Mouse (Mus musculus) neural tube, embryonic 11.5 days (tissue): ENCODE data around the gene Mlec. TPM values are rescaled to one million over a fixed set of nuclear protein-coding genes. Genes with fewer than 3 reads are reported as not detected.

ENCODE experiments used
- ATAC-seq: fragments of 200-750 bp; cut with Nextera tagmentation; 2 replicates; pipeline ENCODE4 v1.8.0; 2017; ENCODE audit warnings: moderate number of reproducible peaks, mild to moderate bottlenecking, moderate TSS enrichment, moderate library complexity; ENCODE audit not compliant: insufficient read depth, low FRiP score, low TSS enrichment
- DNase-seq: peaks from one replicate; pipeline ENCODE4 v3.0.0-alpha.2; 2015; ENCODE audit warnings: low spot score
- H3K27ac ChIP-seq: fragments of 300-500 bp; sonication (generic); 2 replicates; pipeline ENCODE4 v1.5.1; 2014; ENCODE audit warnings: low read depth, mild to moderate bottlenecking, low read length
- H3K27me3 ChIP-seq: fragments of 300-500 bp; sonication (generic); 2 replicates; pipeline ENCODE4 v1.6.1; 2014; ENCODE audit warnings: mild to moderate bottlenecking, low read length, mixed read lengths; ENCODE audit not compliant: control insufficient read depth, insufficient read depth
- H3K36me3 ChIP-seq: fragments of 300-500 bp; sonication (generic); 2 replicates; pipeline ENCODE4 v1.6.1; 2014; ENCODE audit warnings: mild to moderate bottlenecking, low read length, moderate library complexity, mixed read lengths; ENCODE audit not compliant: control insufficient read depth, insufficient read depth
- H3K4me1 ChIP-seq: fragments of 300-500 bp; sonication (generic); 2 replicates; pipeline ENCODE4 v1.6.1; 2014; ENCODE audit warnings: low read length, mixed read lengths; ENCODE audit not compliant: control insufficient read depth, insufficient read depth
- H3K4me2 ChIP-seq: fragments of 300-500 bp; sonication (generic); 2 replicates; pipeline ENCODE4 v1.6.1; 2014; ENCODE audit warnings: low read depth, mild to moderate bottlenecking, moderate library complexity
- H3K4me3 ChIP-seq: fragments of 300-500 bp; sonication (generic); 2 replicates; pipeline ENCODE4 v1.5.1; 2014; ENCODE audit warnings: low read depth, low read length
- H3K9ac ChIP-seq: fragments of 300-500 bp; sonication (generic); 2 replicates; pipeline ENCODE4 v1.6.1; 2014; ENCODE audit warnings: mild to moderate bottlenecking, low read length
- H3K9me3 ChIP-seq: fragments of 300-500 bp; sonication (generic); 2 replicates; pipeline ENCODE4 v1.6.1; 2016; ENCODE audit warnings: low read length; ENCODE audit not compliant: control insufficient read depth
- WGBS: fragments of 180-500 bp; shearing (Covaris S2); extraction: QIAGEN DNeasy Blood & Tissue Kit; methylation state at CpG from one replicate; pipeline ENCODE4 v1.1.7; 2014; 5-methylcytosine and 5-hydroxymethylcytosine counted together
- polyA plus RNA-seq: library from polyadenylated mRNA; unstranded; fragments of >200 nt; fragmentation: Nextera tagmentation; extraction: Ambion mirVana; gene quantifications from 2 replicates; pipeline ENCODE4 v1.2.1, GENCODE M21; 2014

Gene Mlec
- polyA plus RNA-seq, 1 experiment from 2014 or later: 56.9 TPM

- ATAC-seq: no peak
- no peaks in the 10 kb centered on the region for H3K36me3 ChIP-seq
- no peak for DNase-seq
- H3K9me3 ChIP-seq: no peaks in the 10 kb centered on the region
- peak overlapping the region; percentile 81 for H3K9ac ChIP-seq
- peak overlapping the region; percentile 66 for H3K4me3 ChIP-seq
- WGBS: 9% methylated on average over 7 of the region's 7 CpGs
- peaks cover 22% of the 10 kb centered on the region for H3K4me1 ChIP-seq
- H3K27ac ChIP-seq: peak overlapping the region; percentile 75; the same call in 1 of the 2 replicates
- peaks cover 11% of the 10 kb centered on the region for H3K27me3 ChIP-seq
- H3K4me2 ChIP-seq: peak overlapping the region; percentile 100
Observed at GRCm38 (mm10) chr5:115192828-115193195, 34.8 kb upstream of the Mlec start.

DNA sequence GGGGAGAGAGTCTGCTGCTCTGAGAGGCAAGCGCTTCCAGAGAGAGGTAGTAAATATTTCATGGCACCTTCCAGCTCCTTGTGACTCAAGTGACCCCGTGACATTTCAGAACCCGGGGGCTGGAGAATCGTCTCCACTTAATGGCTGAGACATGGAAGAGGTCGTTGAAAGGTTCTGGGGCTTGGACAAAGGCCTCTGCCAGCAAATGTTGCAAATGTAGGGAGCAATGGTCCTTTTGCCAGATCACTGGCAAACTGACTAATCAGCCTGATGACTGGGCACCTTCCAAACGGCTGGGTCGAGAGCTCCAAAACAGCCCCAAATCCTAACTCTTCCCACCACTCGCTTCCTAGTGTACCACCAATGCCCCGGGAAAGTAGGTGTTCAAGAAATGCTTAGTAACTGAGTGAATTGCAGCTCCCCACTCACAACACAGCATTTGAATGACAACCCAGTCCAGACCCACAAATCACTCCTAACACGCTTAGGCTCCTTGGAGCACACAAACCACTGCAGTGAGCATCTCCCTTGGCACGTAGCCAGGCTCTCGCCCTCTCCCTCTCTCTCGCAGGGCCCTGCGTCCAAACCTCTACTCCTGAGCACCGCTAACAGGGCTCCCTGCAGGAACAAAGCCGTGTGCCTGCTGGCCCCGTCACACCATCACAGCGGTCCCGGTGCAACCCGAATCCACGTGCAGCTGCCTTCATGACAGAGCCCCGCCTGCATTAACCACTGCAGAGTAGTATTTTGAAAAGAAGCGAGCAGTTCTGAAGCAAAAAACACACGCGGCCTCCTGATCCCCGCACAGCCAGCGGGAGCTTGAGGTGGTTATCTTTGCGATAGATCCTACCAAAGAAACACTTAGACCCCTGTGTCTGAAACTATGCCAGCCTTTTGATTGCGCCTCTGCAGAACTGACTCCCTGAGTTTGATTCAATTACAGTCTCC is 34.2 kb upstream of the Mlec start:
- H3K4me3 ChIP-seq: peak overlapping the region; percentile 66
- DNase-seq: peak; percentile 54

GRCm38 (mm10) chr5:115190081-115190480 is 32.1 kb upstream of the Mlec start:
- Histone ChIP-seq H3K27ac (no peak overlapping the region), H3K36me3 (no peaks in the 10 kb centered on the region), H3K9ac (no peak overlapping the region), H3K4me3 (no peak overlapping the region), H3K4me1 (peaks cover 30% of the 10 kb centered on the region), H3K27me3 (peaks cover 11% of the 10 kb centered on the region), H3K4me2 (no peak overlapping the region), H3K9me3 (no peaks in the 10 kb centered on the region)
- WGBS: 73% methylated on average over 12 of the region's 12 CpGs
- DNase-seq: no peak
- no peak for ATAC-seq

More for the DNA sequence above, 34.2 kb upstream of the Mlec start:
- peak overlapping the region; percentile 100 for H3K4me2 ChIP-seq
- peaks cover 25% of the 10 kb centered on the region for H3K4me1 ChIP-seq
- peak overlapping the region; percentile 75 for H3K27ac ChIP-seq
- H3K36me3 ChIP-seq: no peaks in the 10 kb centered on the region
- ATAC-seq: no peak
- H3K9me3 ChIP-seq: no peaks in the 10 kb centered on the region
- 5% methylated on average over 29 of the region's 29 CpGs for WGBS
- peak overlapping the region; percentile 49 for H3K9ac ChIP-seq
- peaks cover 11% of the 10 kb centered on the region for H3K27me3 ChIP-seq

GRCm38 (mm10) chr5:115188824-115189223 is 30.8 kb upstream of the Mlec start:
- no peak overlapping the region for H3K27ac ChIP-seq
- H3K4me1 ChIP-seq: peaks cover 31% of the 10 kb centered on the region
- H3K9me3 ChIP-seq: no peaks in the 10 kb centered on the region

DNA sequence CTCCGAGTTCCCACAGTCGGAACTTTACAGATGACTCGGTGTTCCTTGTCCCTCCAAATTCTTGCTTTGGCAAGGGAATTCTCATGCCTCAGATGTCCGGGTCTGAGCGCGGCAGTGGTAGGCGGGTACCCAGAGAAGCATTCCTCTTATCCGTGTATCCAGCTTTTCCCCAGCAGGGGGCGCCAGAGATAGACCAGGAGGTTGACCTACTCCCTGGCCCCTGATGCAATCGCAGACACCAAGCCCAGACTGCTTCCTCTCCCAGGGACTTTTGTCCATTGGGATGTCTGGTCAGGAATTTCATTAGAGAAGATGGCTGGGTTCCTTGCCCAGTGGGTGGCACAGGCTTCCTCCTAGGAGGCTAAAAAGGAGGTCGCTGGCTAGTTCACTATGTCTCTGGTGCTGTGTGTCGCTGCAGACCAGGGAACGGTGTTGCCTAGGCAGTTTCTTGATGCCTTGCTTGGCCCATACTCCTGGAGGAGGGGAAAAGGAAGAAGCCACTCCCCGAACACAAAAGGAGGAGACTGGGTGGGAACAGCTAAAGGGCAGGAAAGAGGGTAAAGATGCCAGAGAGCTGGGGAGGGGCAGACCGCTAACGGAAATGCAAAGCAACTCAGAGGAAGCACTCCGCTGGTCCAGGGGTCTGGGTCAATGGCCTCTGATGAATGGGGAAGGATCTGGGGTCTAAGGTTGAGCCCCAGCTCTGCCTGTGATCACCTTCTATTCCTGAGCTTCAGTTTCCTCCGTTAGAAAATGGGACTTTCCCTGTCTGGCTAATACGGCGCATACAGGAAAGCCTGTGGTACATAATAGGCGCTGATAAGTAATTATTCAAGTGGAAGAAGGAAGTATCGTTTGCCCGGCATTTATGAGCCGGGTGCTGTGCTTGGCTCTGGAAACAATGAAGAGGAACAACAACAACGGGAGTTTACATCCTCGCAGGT is 29.5 kb upstream of the Mlec start:
- peaks cover 18% of the 10 kb centered on the region for H3K4me1 ChIP-seq
- H3K27me3 ChIP-seq: peaks cover 3% of the 10 kb centered on the region; the same call in 1 of the 2 replicates

More at GRCm38 (mm10) chr5:115188824-115189223, 30.8 kb upstream of the Mlec start:
- Histone ChIP-seq H3K27me3 (peaks cover 6% of the 10 kb centered on the region), H3K4me2 (no peak overlapping the region), H3K4me3 (no peak overlapping the region), H3K9ac (no peak overlapping the region), H3K36me3 (no peaks in the 10 kb centered on the region)
- ATAC-seq: no peak
- peak; percentile 50 for DNase-seq
- 57% methylated on average over 5 of the region's 5 CpGs for WGBS

DNA sequence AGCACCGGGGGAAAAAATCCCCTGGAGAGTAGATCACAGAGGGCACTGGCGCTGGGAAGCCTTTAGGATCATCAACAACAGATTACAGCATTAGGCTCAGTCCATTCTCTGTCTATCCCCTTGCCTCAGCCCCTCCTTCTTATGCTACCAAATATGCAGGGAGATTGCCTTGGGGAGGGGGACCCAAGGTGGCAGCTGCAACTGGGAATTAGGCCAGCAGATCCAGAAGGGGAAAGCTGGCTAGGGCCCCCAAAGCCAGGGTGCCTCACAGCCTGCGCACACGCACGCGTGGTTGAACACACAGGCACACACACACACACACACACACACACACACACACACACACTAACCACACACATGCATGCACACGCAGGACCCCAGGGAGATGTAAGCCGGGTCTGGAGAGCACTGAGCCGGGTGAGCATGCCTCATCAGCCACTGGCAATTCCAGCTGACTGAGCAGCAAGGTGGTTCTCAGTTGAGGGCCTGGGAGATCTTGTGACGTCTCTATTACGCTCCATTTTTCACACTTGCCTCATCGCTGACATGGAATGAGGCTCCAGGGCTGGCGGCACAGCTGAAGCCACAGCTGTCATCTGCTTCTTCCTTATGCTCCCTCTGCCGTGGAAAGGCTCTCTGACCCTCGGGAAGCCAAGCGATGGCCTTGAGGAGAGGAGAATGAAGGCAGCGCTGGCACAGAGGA is 28.5 kb upstream of the Mlec start:
- H3K4me1 ChIP-seq: peaks cover 12% of the 10 kb centered on the region; the same call in 1 of the 2 replicates
- no peak overlapping the region for H3K9ac ChIP-seq
- H3K4me3 ChIP-seq: no peak overlapping the region
- no peak for ATAC-seq
- peak overlapping the region; percentile 2; the same call in 1 of the 2 replicates for H3K4me2 ChIP-seq
- H3K9me3 ChIP-seq: no peaks in the 10 kb centered on the region
- peak; percentile 55 for DNase-seq
- 35% methylated on average over 17 of the region's 17 CpGs for WGBS
- H3K36me3 ChIP-seq: no peaks in the 10 kb centered on the region
- no peaks in the 10 kb centered on the region for H3K27me3 ChIP-seq
- peak overlapping the region; percentile 29 for H3K27ac ChIP-seq

More for the DNA sequence above, 29.5 kb upstream of the Mlec start:
- Histone ChIP-seq H3K4me3 (no peak overlapping the region), H3K36me3 (no peaks in the 10 kb centered on the region), H3K9ac (no peak overlapping the region), H3K27ac (peak overlapping the region; percentile 6; the same call in 1 of the 2 replicates), H3K9me3 (no peaks in the 10 kb centered on the region), H3K4me2 (peak overlapping the region; percentile 15)
- WGBS: 16% methylated on average over 26 of the region's 26 CpGs
- DNase-seq (peak; percentile 91), ATAC-seq (peak; percentile 77)

- WGBS: 28% methylated on average over 15 of the region's 15 CpGs
- Histone ChIP-seq H3K4me2 (no peak overlapping the region), H3K4me3 (no peak overlapping the region), H3K4me1 (peaks cover 12% of the 10 kb centered on the region; the same call in 1 of the 2 replicates), H3K9ac (no peak overlapping the region), H3K9me3 (no peaks in the 10 kb centered on the region), H3K36me3 (no peaks in the 10 kb centered on the region), H3K27me3 (no peaks in the 10 kb centered on the region), H3K27ac (no peak overlapping the region)
- peak; percentile 63 for DNase-seq
- ATAC-seq: no peak
Observed at GRCm38 (mm10) chr5:115184726-115185125, 26.7 kb upstream of the Mlec start.

GRCm38 (mm10) chr5:115183482-115183881 is 25.5 kb upstream of the Mlec start:
- 83% methylated on average over 10 of the region's 10 CpGs for WGBS
- ATAC-seq: no peak
- H3K27me3 ChIP-seq: no peaks in the 10 kb centered on the region

More at GRCm38 (mm10) chr5:115183482-115183881, 25.5 kb upstream of the Mlec start:
- no peaks in the 10 kb centered on the region for H3K9me3 ChIP-seq
- no peaks in the 10 kb centered on the region for H3K36me3 ChIP-seq
- no peak overlapping the region for H3K27ac ChIP-seq
- H3K4me3 ChIP-seq: no peak overlapping the region
- H3K4me1 ChIP-seq: peaks cover 12% of the 10 kb centered on the region; the same call in 1 of the 2 replicates
- DNase-seq: no peak
- no peak overlapping the region for H3K9ac ChIP-seq
- no peak overlapping the region for H3K4me2 ChIP-seq
